Mouse (Mus musculus): ENCODE measurements around the gene Cdc7. TPM values are rescaled to one million over a fixed set of nuclear protein-coding genes. Genes with fewer than 3 reads are reported as not detected.

The Cdc7 gene
- polyA plus RNA-seq (2016; fragmentation: Nextera tagmentation; extraction: Ambion mirVana): 38.5 and 45.1 TPM in 2 replicates

GRCm38 (mm10) chr5:106963584-106964512 is at the start of gene Cdc7:
Cdc7 (plus strand) TSS chr5:106964322.
- Histone ChIP-seq H3K4me3 (peak within 1 kb of the TSS; percentile 74), H3K9me3 (no peaks in the 10 kb centered on the region), H3K36me3 (peaks cover 2% of the 10 kb centered on the region; the same call in 1 of the 2 replicates), H3K9ac (peak within 1 kb of the TSS; percentile 63), H3K4me1 (peaks cover 10% of the 10 kb centered on the region; the same call in 1 of the 2 replicates), H3K4me2 (replicated peaks) (peak within 1 kb of the TSS; percentile 79), H3K27me3 (replicated peaks) (no peaks in the 10 kb centered on the region), H3K27ac (peak within 1 kb of the TSS; percentile 10; the same call in 1 of the 2 replicates)
- ATAC-seq (ENCODE audit: low FRiP score, low read depth): peak; percentile 96
- 6% methylated on average over 54 of the region's 54 CpGs for WGBS

- H3K4me2 ChIP-seq (replicated peaks): no peak overlapping the region
- no peaks in the 10 kb centered on the region for H3K4me1 ChIP-seq
- no peak overlapping the region for H3K9ac ChIP-seq
- no peak overlapping the region for H3K4me3 ChIP-seq
- H3K36me3 ChIP-seq: no peaks in the 10 kb centered on the region
- no peaks in the 10 kb centered on the region for H3K9me3 ChIP-seq
- no peak overlapping the region for H3K27ac ChIP-seq
- H3K27me3 ChIP-seq (replicated peaks): no peaks in the 10 kb centered on the region
- ATAC-seq (ENCODE audit: low FRiP score, low read depth): no peak
These were observed 44.8 kb upstream of the Cdc7 start for GRCm38 (mm10) chr5:106919315-106919714.

- Histone ChIP-seq H3K36me3 (no peaks in the 10 kb centered on the region), H3K4me1 (no peaks in the 10 kb centered on the region), H3K4me3 (peak within 1 kb of the TSS; percentile 59), H3K27me3 (replicated peaks) (no peaks in the 10 kb centered on the region), H3K27ac (peak within 1 kb of the TSS; percentile 66; the same call in 1 of the 2 replicates), H3K4me2 (replicated peaks) (peak within 1 kb of the TSS; percentile 69), H3K9ac (peak within 1 kb of the TSS; percentile 80), H3K9me3 (no peaks in the 10 kb centered on the region)
- 1% methylated on average over 54 of the region's 76 CpGs for WGBS
- ATAC-seq (ENCODE audit: low FRiP score, low read depth): peak; percentile 97
These were observed 38.4 kb upstream of the Cdc7 start, which contains the start of gene Hfm1 for GRCm38 (mm10) chr5:106925488-106926368. Hfm1 (minus strand) TSS chr5:106926321.

- H3K4me1 ChIP-seq: no peaks in the 10 kb centered on the region
- peak overlapping the region; percentile 66; the same call in 1 of the 2 replicates for H3K27ac ChIP-seq
- 34% methylated on average over 4 of the region's 4 CpGs for WGBS
- H3K27me3 ChIP-seq (replicated peaks): no peaks in the 10 kb centered on the region
- H3K4me2 ChIP-seq (replicated peaks): peak overlapping the region; percentile 69
- peak overlapping the region; percentile 80 for H3K9ac ChIP-seq
- ATAC-seq (ENCODE audit: low FRiP score, low read depth): no peak
- no peaks in the 10 kb centered on the region for H3K9me3 ChIP-seq
- peak overlapping the region; percentile 59 for H3K4me3 ChIP-seq
- no peaks in the 10 kb centered on the region for H3K36me3 ChIP-seq
These were observed 37.8 kb upstream of the Cdc7 start for GRCm38 (mm10) chr5:106926369-106926686.

- H3K4me2 ChIP-seq (replicated peaks): no peak overlapping the region
- no peak for ATAC-seq (ENCODE audit: low FRiP score, low read depth)
- H3K27me3 ChIP-seq (replicated peaks): no peaks in the 10 kb centered on the region
- 81% methylated on average over 4 of the region's 4 CpGs for WGBS
- no peaks in the 10 kb centered on the region for H3K36me3 ChIP-seq
- H3K4me3 ChIP-seq: no peak overlapping the region
- H3K27ac ChIP-seq: no peak overlapping the region
- no peak overlapping the region for H3K9ac ChIP-seq
- H3K9me3 ChIP-seq: no peaks in the 10 kb centered on the region
- no peaks in the 10 kb centered on the region for H3K4me1 ChIP-seq
These were observed 36.1 kb upstream of the Cdc7 start for GRCm38 (mm10) chr5:106927996-106928395.

GRCm38 (mm10) chr5:106946342-106946741 is 17.8 kb upstream of the Cdc7 start:
- no peaks in the 10 kb centered on the region for H3K27me3 ChIP-seq (replicated peaks)
- WGBS: 81% methylated on average over 4 of the region's 4 CpGs

GRCm38 (mm10) chr5:106948683-106949082 is 15.4 kb upstream of the Cdc7 start:
- Histone ChIP-seq H3K4me2 (replicated peaks) (no peak overlapping the region), H3K4me1 (no peaks in the 10 kb centered on the region), H3K36me3 (no peaks in the 10 kb centered on the region), H3K9ac (no peak overlapping the region), H3K27me3 (replicated peaks) (no peaks in the 10 kb centered on the region), H3K27ac (no peak overlapping the region), H3K4me3 (no peak overlapping the region), H3K9me3 (no peaks in the 10 kb centered on the region)
- WGBS: 75% methylated on average over 6 of the region's 6 CpGs
- ATAC-seq (ENCODE audit: low FRiP score, low read depth): no peak

More at GRCm38 (mm10) chr5:106946342-106946741, 17.8 kb upstream of the Cdc7 start:
- Histone ChIP-seq H3K4me2 (replicated peaks) (no peak overlapping the region), H3K9me3 (no peaks in the 10 kb centered on the region), H3K4me3 (no peak overlapping the region), H3K4me1 (no peaks in the 10 kb centered on the region), H3K36me3 (no peaks in the 10 kb centered on the region), H3K27ac (no peak overlapping the region), H3K9ac (no peak overlapping the region)
- no peak for ATAC-seq (ENCODE audit: low FRiP score, low read depth)

- Histone ChIP-seq H3K4me2 (replicated peaks) (no peak overlapping the region), H3K27ac (no peak overlapping the region), H3K9me3 (no peaks in the 10 kb centered on the region), H3K4me1 (no peaks in the 10 kb centered on the region; the same call in 1 of the 2 replicates), H3K36me3 (no peaks in the 10 kb centered on the region), H3K4me3 (no peak overlapping the region), H3K27me3 (replicated peaks) (no peaks in the 10 kb centered on the region), H3K9ac (no peak overlapping the region)
- ATAC-seq (ENCODE audit: low FRiP score, low read depth): no peak
- WGBS: 76% methylated on average over 3 of the region's 3 CpGs
These were observed 7.7 kb upstream of the Cdc7 start for GRCm38 (mm10) chr5:106956467-106956866.

- no peak overlapping the region for H3K4me2 ChIP-seq (replicated peaks)
- no peaks in the 10 kb centered on the region for H3K27me3 ChIP-seq (replicated peaks)
- no peak for ATAC-seq (ENCODE audit: low FRiP score, low read depth)
- WGBS: 85% methylated on average over 3 of the region's 3 CpGs
- no peak overlapping the region for H3K27ac ChIP-seq
- peaks cover 5% of the 10 kb centered on the region for H3K4me1 ChIP-seq
- H3K9ac ChIP-seq: no peak overlapping the region
- H3K4me3 ChIP-seq: no peak overlapping the region
- H3K9me3 ChIP-seq: no peaks in the 10 kb centered on the region
- no peaks in the 10 kb centered on the region for H3K36me3 ChIP-seq
These were observed 5.1 kb upstream of the Cdc7 start for GRCm38 (mm10) chr5:106959031-106959430.

GRCm38 (mm10) chr5:106960451-106960850 is 3.7 kb upstream of the Cdc7 start:
- H3K36me3 ChIP-seq: no peaks in the 10 kb centered on the region
- ATAC-seq (ENCODE audit: low FRiP score, low read depth): no peak
- H3K9me3 ChIP-seq: no peaks in the 10 kb centered on the region
- no peak overlapping the region for H3K4me2 ChIP-seq (replicated peaks)
- no peak overlapping the region for H3K4me3 ChIP-seq
- H3K9ac ChIP-seq: no peak overlapping the region
- no peaks in the 10 kb centered on the region for H3K27me3 ChIP-seq (replicated peaks)
- peaks cover 8% of the 10 kb centered on the region for H3K4me1 ChIP-seq
- no peak overlapping the region for H3K27ac ChIP-seq
- WGBS: 84% methylated on average over 2 of the region's 2 CpGs

- peak overlapping the region; percentile 74 for H3K4me3 ChIP-seq
- WGBS: under 1% methylated on average over 41 of the region's 41 CpGs
- peak overlapping the region; percentile 79 for H3K4me2 ChIP-seq (replicated peaks)
- H3K27me3 ChIP-seq (replicated peaks): no peaks in the 10 kb centered on the region
- peaks cover 7% of the 10 kb centered on the region for H3K36me3 ChIP-seq
- peak overlapping the region; percentile 10; the same call in 1 of the 2 replicates for H3K27ac ChIP-seq
- peaks cover 10% of the 10 kb centered on the region; the same call in 1 of the 2 replicates for H3K4me1 ChIP-seq
- H3K9ac ChIP-seq: peak overlapping the region; percentile 63
- no peaks in the 10 kb centered on the region for H3K9me3 ChIP-seq
- ATAC-seq (ENCODE audit: low FRiP score, low read depth): peak; percentile 89
These were observed 442 bp downstream of the Cdc7 start for GRCm38 (mm10) chr5:106964513-106965014.

- no peaks in the 10 kb centered on the region for H3K9me3 ChIP-seq
- H3K4me2 ChIP-seq (replicated peaks): no peak overlapping the region
- H3K4me1 ChIP-seq: peaks cover 10% of the 10 kb centered on the region; the same call in 1 of the 2 replicates
- H3K27me3 ChIP-seq (replicated peaks): no peaks in the 10 kb centered on the region
- H3K9ac ChIP-seq: no peak overlapping the region
- H3K4me3 ChIP-seq: no peak overlapping the region
- no peak overlapping the region for H3K27ac ChIP-seq
- ATAC-seq (ENCODE audit: low FRiP score, low read depth): no peak
- WGBS: 96% methylated on average over 3 of the region's 3 CpGs
- H3K36me3 ChIP-seq: peaks cover 15% of the 10 kb centered on the region
These were observed 2.3 kb downstream of the Cdc7 start for GRCm38 (mm10) chr5:106966443-106966842.

Measured in neural tube, embryonic 12.5 days (tissue).